Mouse (Mus musculus) lung, adult 2 months (tissue): ENCODE data around the gene Kpna2.

Experiments used
- CTCF ChIP-seq: fragments of 200-500 bp; IDR thresholded peaks from 2 replicates; pipeline ENCODE4 v1.5.1; 2011; ENCODE audit warnings: mild to moderate bottlenecking, low read length, control low read depth; ENCODE audit not compliant: insufficient read depth
- POLR2A ChIP-seq: fragments of 200-500 bp; IDR thresholded peaks from 2 replicates; pipeline ENCODE4 v1.6.1; 2011; ENCODE audit warnings: low read depth, mild to moderate bottlenecking, control low read depth, low read length, borderline replicate concordance; ENCODE audit errors: extremely low read depth

- TF ChIP-seq POLR2A (no peak), CTCF (no peak)
Measured at GRCm38 (mm10) chr11:107046766-107047620, 47.7 kb upstream of the Kpna2 start.
